Mouse (Mus musculus) liver, adult 2 months (tissue): Measurements from ENCODE around the gene Gm5475. TPM values are rescaled to one million over a fixed set of nuclear protein-coding genes. Genes with fewer than 3 reads are reported as not detected.
A peak's percentile ranks its signal among the peaks of the same experiment; 100 is the strongest.
"Not testable (repeated sequence)": the region's sequence is repeated elsewhere in the genome, so short reads cannot be mapped to it uniquely, and the experiment has no call there.

ENCODE experiments used
- DNase-seq: peaks from one replicate; pipeline ENCODE4 v3.0.0-alpha.2; 2011; ENCODE audit warnings: low read depth, low spot score; ENCODE audit errors: extremely low read depth
- H3K27ac ChIP-seq: fragments of 200-500 bp; replicated peaks from 2 replicates; pipeline ENCODE4 v1.5.1; 2012; ENCODE audit warnings: low read depth, mild to moderate bottlenecking, control low read depth, inconsistent platforms, low read length; ENCODE audit not compliant: insufficient read depth
- H3K27me3 ChIP-seq: fragments of 200-500 bp; 2 replicates; pipeline ENCODE4 v1.6.1; 2012; ENCODE audit warnings: mild to moderate bottlenecking, moderate library complexity, low read length, inconsistent platforms; ENCODE audit not compliant: control insufficient read depth, insufficient read depth
- H3K36me3 ChIP-seq: fragments of 200-500 bp; 2 replicates; pipeline ENCODE4 v1.6.1; 2012; ENCODE audit warnings: low read length, inconsistent platforms; ENCODE audit not compliant: control insufficient read depth, insufficient read depth
- H3K4me1 ChIP-seq: fragments of 200-500 bp; 2 replicates; pipeline ENCODE4 v1.6.1; 2011; ENCODE audit warnings: low read length; ENCODE audit not compliant: control insufficient read depth, insufficient read depth
- H3K4me3 ChIP-seq: fragments of 200-500 bp; 2 replicates; pipeline ENCODE4 v1.5.1; 2011; ENCODE audit warnings: low read depth, mild to moderate bottlenecking, control low read depth, low read length, moderate library complexity; ENCODE audit not compliant: insufficient read depth
- H3K79me2 ChIP-seq: fragments of 200-500 bp; 2 replicates; pipeline ENCODE4 v1.6.1; 2012; ENCODE audit warnings: inconsistent platforms, mild to moderate bottlenecking, low read length, moderate library complexity; ENCODE audit not compliant: control insufficient read depth, insufficient read depth
- H3K9ac ChIP-seq: fragments of 200-500 bp; 2 replicates; pipeline ENCODE4 v1.6.1; 2012; ENCODE audit warnings: low read depth, mild to moderate bottlenecking, control low read depth, inconsistent platforms, low read length
- CTCF ChIP-seq: fragments of 200-500 bp; IDR thresholded peaks from 2 replicates; pipeline ENCODE4 v1.5.1; 2011; ENCODE audit warnings: low read depth, low read length, control low read depth
- POLR2A ChIP-seq: fragments of 200-500 bp; IDR thresholded peaks from 2 replicates; pipeline ENCODE4 v1.6.1; 2011; ENCODE audit warnings: low read length, control low read depth; ENCODE audit not compliant: insufficient read depth; ENCODE audit errors: extremely low read depth
- WGBS: fragments of 180-500 bp; shearing (Covaris S2); methylation state at CpG from one replicate; pipeline ENCODE4 v1.1.7; 2018; 5-methylcytosine and 5-hydroxymethylcytosine counted together
- polyA plus RNA-seq: library from polyadenylated mRNA; depleted of rRNA; stranded (reverse); fragments of >200 nt; gene quantifications from 2 replicates; pipeline ENCODE4 v1.2.3, GENCODE M21; 2012; rRNA removed
- total RNA-seq: library from RNA; depleted of rRNA; stranded (reverse); fragments of >200 nt; gene quantifications from 2 replicates; pipeline ENCODE4 v1.2.3, GENCODE M21; 2014; rRNA removed

Gm5475 gene
- total RNA-seq (not detected in 2 replicates), polyA plus RNA-seq (not detected in 2 replicates)

GRCm38 (mm10) chr15:100421758-100422197 lies at the start of gene Gm5475:
Gene Gm5475 (plus strand): TSS chr15:100422147.
- H3K36me3 ChIP-seq, H3K27me3 ChIP-seq: not testable (repeated sequence)
- Histone ChIP-seq H3K4me1 (peaks cover 20% of the 10 kb centered on the region), H3K27ac (peak within 1 kb of the TSS; percentile 60), H3K4me3 (peak within 1 kb of the TSS; percentile 74), H3K79me2 (peaks cover 25% of the 10 kb centered on the region), H3K9ac (peak within 1 kb of the TSS; percentile 90)
- DNase-seq = peak; percentile 67
- WGBS = 6% methylated on average over 3 of the region's 3 CpGs

GRCm38 (mm10) chr15:100375066-100375465 lies 46.9 kb upstream of the Gm5475 start:
- no peak for TF ChIP-seq POLR2A
- TF ChIP-seq CTCF = peak; percentile 31
- 45% methylated on average over 5 of the region's 5 CpGs for WGBS
- peak; percentile 58 for DNase-seq

GRCm38 (mm10) chr15:100377847-100378505 lies 44.0 kb upstream of the Gm5475 start:
- 22% methylated on average over 3 of the region's 9 CpGs for WGBS
- not testable (repeated sequence) for H3K36me3 ChIP-seq, H3K27ac ChIP-seq, H3K9ac ChIP-seq, H3K79me2 ChIP-seq, DNase-seq, H3K4me3 ChIP-seq, H3K4me1 ChIP-seq, H3K27me3 ChIP-seq

More at GRCm38 (mm10) chr15:100375066-100375465, 46.9 kb upstream of the Gm5475 start:
- Histone ChIP-seq H3K27ac (no peak overlapping the region), H3K36me3 (no peaks in the 10 kb centered on the region), H3K4me1 (no peaks in the 10 kb centered on the region), H3K27me3 (no peaks in the 10 kb centered on the region), H3K9ac (no peak overlapping the region), H3K79me2 (no peaks in the 10 kb centered on the region), H3K4me3 (no peak overlapping the region)

GRCm38 (mm10) chr15:100379658-100380057 lies 42.3 kb upstream of the Gm5475 start:
- DNase-seq = no peak
- no peak overlapping the region for H3K4me3 ChIP-seq
- peaks cover 11% of the 10 kb centered on the region for H3K4me1 ChIP-seq
- H3K27me3 ChIP-seq = no peaks in the 10 kb centered on the region
- H3K36me3 ChIP-seq = no peaks in the 10 kb centered on the region
- WGBS = 88% methylated on average over 8 of the region's 8 CpGs
- no peak overlapping the region for H3K27ac ChIP-seq
- H3K79me2 ChIP-seq = no peaks in the 10 kb centered on the region
- TF ChIP-seq POLR2A (no peak), CTCF (no peak)
- H3K9ac ChIP-seq = no peak overlapping the region

GRCm38 (mm10) chr15:100380104-100380503 lies 41.8 kb upstream of the Gm5475 start:
- Histone ChIP-seq H3K79me2 (no peaks in the 10 kb centered on the region), H3K27me3 (no peaks in the 10 kb centered on the region), H3K9ac (no peak overlapping the region), H3K4me1 (peaks cover 11% of the 10 kb centered on the region), H3K27ac (no peak overlapping the region), H3K36me3 (no peaks in the 10 kb centered on the region), H3K4me3 (no peak overlapping the region)
- 65% methylated on average over 2 of the region's 2 CpGs for WGBS
- no peak for DNase-seq
- TF ChIP-seq CTCF (no peak), POLR2A (no peak)

GRCm38 (mm10) chr15:100385705-100386104 lies 36.2 kb upstream of the Gm5475 start:
- no peaks in the 10 kb centered on the region for H3K27me3 ChIP-seq
- no peak for TF ChIP-seq POLR2A
- no peak for TF ChIP-seq CTCF
- no peaks in the 10 kb centered on the region for H3K36me3 ChIP-seq
- DNase-seq = no peak
- no peak overlapping the region for H3K4me3 ChIP-seq
- no peak overlapping the region for H3K27ac ChIP-seq
- no peak overlapping the region for H3K9ac ChIP-seq
- no peaks in the 10 kb centered on the region for H3K79me2 ChIP-seq
- 89% methylated on average over 9 of the region's 9 CpGs for WGBS
- H3K4me1 ChIP-seq = peaks cover 15% of the 10 kb centered on the region
